Mouse (Mus musculus): ENCODE data around the gene Them4. TPM values are rescaled to one million over a fixed set of nuclear protein-coding genes. Genes with fewer than 3 reads are reported as not detected.
A peak's percentile ranks its signal among the peaks of the same experiment; 100 is the strongest.
"Not testable (repeated sequence)": the region's sequence is repeated elsewhere in the genome, so short reads cannot be mapped to it uniquely, and the experiment has no call there.

Them4 gene
- polyA plus RNA-seq (2015; fragmentation: Nextera tagmentation; extraction: Ambion mirVana) = 3.4 and 3.7 TPM in 2 replicates

DNA sequence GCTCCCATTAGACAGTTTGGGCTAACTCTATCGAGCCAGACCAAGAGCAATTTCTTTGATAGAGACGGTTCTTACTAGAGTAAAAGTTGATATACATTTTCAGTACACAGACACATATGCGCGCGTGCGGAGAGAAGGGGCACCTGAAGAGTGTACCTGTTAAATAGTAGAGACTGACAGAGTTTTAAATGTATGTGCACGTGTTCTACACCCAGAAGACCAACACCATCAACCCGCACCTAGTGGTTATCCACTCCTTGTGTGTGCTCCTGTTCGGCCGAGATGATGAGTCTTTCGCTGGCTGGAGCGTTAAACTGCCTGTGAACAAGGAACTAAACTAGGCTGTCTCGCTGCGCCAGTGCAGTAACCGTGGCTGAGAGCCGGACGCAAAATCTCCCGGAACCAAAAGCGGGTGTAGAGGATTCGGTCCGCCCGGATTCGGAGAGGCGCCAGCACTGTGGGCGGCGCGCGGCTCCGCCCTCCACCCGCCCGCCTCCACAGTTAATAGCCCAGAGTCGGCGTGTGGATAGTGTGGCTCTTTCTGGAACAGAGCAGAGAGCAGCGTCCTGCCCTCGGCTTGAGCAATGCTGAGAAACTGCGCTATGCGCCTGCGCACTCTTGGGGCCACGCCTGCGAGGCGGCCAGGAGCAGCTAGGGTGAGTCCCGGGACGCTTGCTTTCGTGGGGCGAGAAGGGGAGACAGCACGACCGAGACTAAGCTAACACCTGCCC, at the start of gene Them4:
Them4 (plus strand) TSS at position 457 of the 731 bp plus-strand sequence.
- no peaks in the 10 kb centered on the region for H3K36me3 ChIP-seq (replicated peaks)
- peak within 1 kb of the TSS; percentile 78 for H3K4me2 ChIP-seq
- H3K9me3 ChIP-seq (replicated peaks) = no peaks in the 10 kb centered on the region
- peaks cover 11% of the 10 kb centered on the region; the same call in 1 of the 2 replicates for H3K4me1 ChIP-seq (replicated peaks)
- peak; percentile 99 for ATAC-seq (ENCODE audit: insufficient read depth)
- 2% methylated on average over 47 of the region's 47 CpGs for WGBS (ENCODE audit: insufficient replicate concordance)
- peak within 1 kb of the TSS; percentile 77 for H3K27ac ChIP-seq (replicated peaks)
- H3K27me3 ChIP-seq = no peaks in the 10 kb centered on the region
- peak within 1 kb of the TSS; percentile 64 for H3K4me3 ChIP-seq (replicated peaks)
- peak within 1 kb of the TSS; percentile 50 for H3K9ac ChIP-seq

DNA sequence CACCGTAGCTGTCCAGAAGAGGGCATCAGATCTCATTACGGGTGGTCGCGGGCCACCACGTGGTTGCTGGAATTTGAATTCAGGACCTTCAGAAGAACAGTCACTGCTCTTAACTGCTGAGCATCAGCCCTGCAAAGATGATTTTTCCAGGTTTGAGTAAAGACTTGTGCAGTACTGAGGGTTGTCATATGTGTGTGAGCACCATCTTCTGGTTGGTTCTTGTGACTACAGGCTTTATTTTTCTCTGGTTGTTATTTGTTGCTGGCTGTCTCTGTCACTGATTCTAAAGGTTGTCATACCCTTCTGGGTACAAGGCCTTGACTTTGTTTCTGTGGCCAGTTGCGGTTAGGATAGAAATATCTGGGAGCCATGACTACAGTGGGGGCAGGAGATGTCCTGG, 49.3 kb upstream of the Them4 start:
- H3K4me2 ChIP-seq = no peak overlapping the region
- H3K9ac ChIP-seq = no peak overlapping the region
- no peak overlapping the region for H3K4me3 ChIP-seq (replicated peaks)
- no peaks in the 10 kb centered on the region for H3K27me3 ChIP-seq
- ATAC-seq (ENCODE audit: insufficient read depth) = no peak
- H3K4me1 ChIP-seq (replicated peaks) = no peaks in the 10 kb centered on the region
- no peaks in the 10 kb centered on the region for H3K36me3 ChIP-seq (replicated peaks)
- H3K9me3 ChIP-seq (replicated peaks) = no peaks in the 10 kb centered on the region
- H3K27ac ChIP-seq (replicated peaks) = no peak overlapping the region
- WGBS (ENCODE audit: insufficient replicate concordance) = 25% methylated on average over 6 of the region's 6 CpGs

DNA sequence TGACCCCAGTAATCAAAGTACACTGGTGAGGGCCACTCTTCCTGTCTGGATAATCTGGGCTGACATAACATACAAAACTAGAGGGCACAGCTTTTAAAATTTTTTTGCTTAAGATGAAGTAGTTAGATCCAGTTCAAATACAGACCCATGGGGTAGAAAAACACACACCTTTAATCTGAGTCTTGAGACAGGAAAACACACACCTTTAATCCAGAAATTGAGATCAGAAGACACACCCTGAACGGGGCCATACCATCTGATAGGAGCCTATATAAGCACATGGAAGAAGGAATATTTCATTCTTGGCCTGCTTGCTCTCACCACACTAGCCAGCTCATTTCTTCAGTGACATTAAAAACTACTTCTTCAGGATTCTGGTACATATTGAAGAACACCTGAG, 46.2 kb upstream of the Them4 start, which contains the start of gene Gm4778:
Gm4778 (plus strand) TSS at position 301 of the 400 bp plus-strand sequence.
- H3K27ac ChIP-seq (replicated peaks); H3K27me3 ChIP-seq; H3K36me3 ChIP-seq (replicated peaks); H3K4me1 ChIP-seq (replicated peaks); ATAC-seq (ENCODE audit: insufficient read depth); H3K9ac ChIP-seq; H3K4me3 ChIP-seq (replicated peaks); H3K9me3 ChIP-seq (replicated peaks); H3K4me2 ChIP-seq: not testable (repeated sequence)
- WGBS (ENCODE audit: insufficient replicate concordance) = 42% methylated on average over 1 of the region's 1 CpGs

DNA sequence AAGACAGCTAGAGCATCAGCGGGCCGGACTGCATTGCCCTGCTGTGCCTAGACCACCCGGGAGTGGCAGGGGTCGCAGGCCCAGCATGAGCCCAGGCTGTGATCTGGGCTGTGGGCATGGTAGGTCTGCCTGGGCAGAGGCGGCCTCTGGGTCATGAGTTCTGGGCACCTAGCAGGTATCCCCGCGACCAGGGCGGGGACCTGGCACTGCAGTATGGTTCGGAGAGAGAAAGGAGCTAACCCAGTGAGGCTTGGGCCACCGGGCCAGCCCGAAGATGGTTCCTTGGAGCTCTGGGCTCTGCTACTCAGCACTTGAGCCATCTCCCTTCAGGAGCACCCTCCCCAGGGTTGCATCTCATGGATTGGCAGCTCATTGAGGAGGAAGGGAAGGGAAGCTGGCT, 33.9 kb upstream of the Them4 start:
- no peaks in the 10 kb centered on the region for H3K36me3 ChIP-seq (replicated peaks)
- no peak for ATAC-seq (ENCODE audit: insufficient read depth)
- H3K9ac ChIP-seq = no peak overlapping the region
- no peak overlapping the region for H3K4me2 ChIP-seq
- no peak overlapping the region for H3K4me3 ChIP-seq (replicated peaks)
- H3K27ac ChIP-seq (replicated peaks) = no peak overlapping the region
- 77% methylated on average over 11 of the region's 11 CpGs for WGBS (ENCODE audit: insufficient replicate concordance)
- no peaks in the 10 kb centered on the region for H3K27me3 ChIP-seq
- H3K4me1 ChIP-seq (replicated peaks) = no peaks in the 10 kb centered on the region
- H3K9me3 ChIP-seq (replicated peaks) = no peaks in the 10 kb centered on the region

DNA sequence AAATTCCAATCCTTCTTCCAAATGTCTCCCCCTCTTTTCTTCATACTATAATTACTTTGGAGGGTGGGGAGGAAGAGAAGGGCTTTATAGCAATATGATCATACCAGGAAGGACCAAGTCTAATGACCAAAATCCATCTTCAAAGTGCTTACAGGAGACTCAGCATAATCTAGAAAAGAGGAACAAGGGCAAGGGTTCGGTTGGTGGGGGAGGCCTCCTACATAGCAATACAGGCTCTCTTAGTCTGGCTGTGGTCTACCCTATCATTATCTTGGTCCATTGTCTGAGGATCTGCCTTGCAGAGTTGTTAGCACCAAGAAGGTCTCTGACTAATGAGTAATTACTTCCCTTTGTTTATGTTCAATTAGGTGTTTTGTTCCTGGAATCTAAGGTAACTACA, 4.4 kb upstream of the Them4 start:
- Histone ChIP-seq H3K4me3 (replicated peaks) (no peak overlapping the region), H3K27ac (replicated peaks) (no peak overlapping the region), H3K9ac (no peak overlapping the region), H3K4me1 (replicated peaks) (peaks cover 7% of the 10 kb centered on the region; the same call in 1 of the 2 replicates), H3K27me3 (no peaks in the 10 kb centered on the region), H3K36me3 (replicated peaks) (no peaks in the 10 kb centered on the region), H3K4me2 (no peak overlapping the region), H3K9me3 (replicated peaks) (no peaks in the 10 kb centered on the region)
- WGBS (ENCODE audit: insufficient replicate concordance) = 19% methylated on average over 1 of the region's 1 CpGs
- ATAC-seq (ENCODE audit: insufficient read depth) = no peak

DNA sequence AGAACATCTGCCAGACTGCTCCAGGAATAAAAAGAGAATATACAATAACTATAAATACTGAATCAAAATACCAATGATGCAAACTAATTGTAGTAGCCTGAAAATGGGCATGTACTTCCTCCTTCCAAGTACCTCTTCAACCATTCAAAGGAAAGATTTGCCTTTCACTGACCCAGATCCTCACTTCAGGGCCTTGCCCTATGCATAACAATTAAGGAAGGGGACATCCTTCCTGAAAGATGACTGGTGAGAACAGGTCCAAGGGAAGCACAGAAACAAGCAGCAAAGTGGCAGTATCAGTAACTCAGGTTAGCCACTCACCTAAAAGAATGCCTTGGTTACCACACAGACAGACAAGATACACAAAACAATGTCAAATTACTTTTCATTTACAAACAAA, 2.9 kb upstream of the Them4 start:
- no peak for ATAC-seq (ENCODE audit: insufficient read depth)
- no peaks in the 10 kb centered on the region for H3K27me3 ChIP-seq
- H3K4me3 ChIP-seq (replicated peaks) = no peak overlapping the region

DNA sequence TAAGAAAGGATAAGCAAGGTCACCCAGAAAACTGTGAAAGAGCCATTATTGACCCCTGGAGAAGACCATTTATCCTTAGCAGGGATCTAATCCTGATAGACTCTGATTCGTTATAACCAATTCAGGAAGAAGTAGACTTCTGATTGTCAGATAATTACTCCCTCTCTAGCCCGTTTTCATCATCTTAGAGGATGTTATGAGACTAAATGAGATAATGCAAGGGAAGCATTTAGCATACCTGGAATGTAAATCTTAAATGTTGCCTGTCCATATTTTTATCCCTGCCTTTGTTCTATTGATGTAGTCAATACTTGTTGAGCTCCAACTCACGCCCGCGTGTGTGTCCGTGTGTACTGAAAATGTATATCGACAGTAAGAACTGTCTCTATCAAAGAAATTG, 602 bp downstream of the Them4 start:
- peak overlapping the region; percentile 78 for H3K4me2 ChIP-seq
- ATAC-seq (ENCODE audit: insufficient read depth) = no peak
- peaks cover 11% of the 10 kb centered on the region; the same call in 1 of the 2 replicates for H3K4me1 ChIP-seq (replicated peaks)
- H3K27ac ChIP-seq (replicated peaks) = peak overlapping the region; percentile 77
- H3K9ac ChIP-seq = peak overlapping the region; percentile 50
- H3K9me3 ChIP-seq (replicated peaks) = no peaks in the 10 kb centered on the region
- no peaks in the 10 kb centered on the region for H3K27me3 ChIP-seq
- WGBS (ENCODE audit: insufficient replicate concordance) = 46% methylated on average over 7 of the region's 7 CpGs
- no peaks in the 10 kb centered on the region for H3K36me3 ChIP-seq (replicated peaks)
- H3K4me3 ChIP-seq (replicated peaks) = peak overlapping the region; percentile 64

More for the DNA sequence above, 2.9 kb upstream of the Them4 start:
- H3K36me3 ChIP-seq (replicated peaks) = no peaks in the 10 kb centered on the region
- no peak overlapping the region for H3K27ac ChIP-seq (replicated peaks)
- no peaks in the 10 kb centered on the region for H3K9me3 ChIP-seq (replicated peaks)
- no peak overlapping the region for H3K9ac ChIP-seq
- H3K4me2 ChIP-seq = no peak overlapping the region
- H3K4me1 ChIP-seq (replicated peaks) = peaks cover 11% of the 10 kb centered on the region; the same call in 1 of the 2 replicates

DNA sequence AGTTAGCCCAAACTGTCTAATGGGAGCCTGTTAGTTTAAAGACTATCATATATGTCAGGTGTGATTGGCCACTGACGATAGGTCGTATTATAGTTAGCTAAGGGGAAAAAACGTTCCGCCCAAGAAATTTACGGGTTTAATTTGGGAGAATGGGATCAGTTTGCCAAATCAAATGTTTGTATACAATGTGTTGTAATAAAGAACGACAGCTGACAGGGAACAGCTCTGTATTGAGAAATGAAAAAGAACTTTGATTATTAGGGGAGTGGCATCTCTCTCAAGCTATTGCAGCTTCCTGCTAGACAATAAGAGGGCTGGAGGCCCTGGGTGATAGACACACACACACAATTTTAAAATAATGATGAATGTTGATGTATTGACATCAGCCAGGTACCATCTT, 1.0 kb downstream of the Them4 start:
- H3K9me3 ChIP-seq (replicated peaks) = no peaks in the 10 kb centered on the region
- H3K9ac ChIP-seq = no peak overlapping the region
- H3K4me3 ChIP-seq (replicated peaks) = peak overlapping the region; percentile 64
- H3K4me1 ChIP-seq (replicated peaks) = peaks cover 11% of the 10 kb centered on the region; the same call in 1 of the 2 replicates
- no peaks in the 10 kb centered on the region for H3K27me3 ChIP-seq
- WGBS (ENCODE audit: insufficient replicate concordance) = 70% methylated on average over 6 of the region's 6 CpGs
- no peaks in the 10 kb centered on the region for H3K36me3 ChIP-seq (replicated peaks)
- 0 out of 2 replicates have a peak overlapping the region, but pooled peaks have one; percentile 77 for H3K27ac ChIP-seq (replicated peaks)
- H3K4me2 ChIP-seq = peak overlapping the region; percentile 78
- no peak for ATAC-seq (ENCODE audit: insufficient read depth)

DNA sequence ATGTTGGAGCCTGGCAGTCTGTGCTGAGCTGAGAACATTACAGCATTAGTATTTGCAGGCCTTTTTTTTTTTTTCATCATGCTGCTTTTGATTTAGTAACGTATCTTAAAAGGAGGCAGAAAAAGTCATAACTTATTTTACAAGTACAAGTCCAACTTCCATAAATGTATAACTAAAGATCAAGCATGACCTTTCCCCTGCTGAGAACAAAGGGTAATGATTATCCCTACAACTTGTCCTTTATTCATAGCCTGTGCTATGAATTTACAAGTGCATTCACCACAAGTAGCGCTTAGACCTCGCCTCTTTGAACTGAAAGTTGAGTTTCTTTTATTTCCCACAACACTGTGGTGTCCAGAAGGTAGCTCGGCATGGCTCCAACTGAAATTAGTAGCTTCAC, 1.5 kb downstream of the Them4 start:
- Histone ChIP-seq H3K9ac (no peak overlapping the region), H3K9me3 (replicated peaks) (no peaks in the 10 kb centered on the region), H3K4me3 (replicated peaks) (no peak overlapping the region), H3K27me3 (no peaks in the 10 kb centered on the region), H3K36me3 (replicated peaks) (no peaks in the 10 kb centered on the region), H3K4me2 (peak overlapping the region; percentile 78), H3K27ac (replicated peaks) (no peak overlapping the region), H3K4me1 (replicated peaks) (peaks cover 11% of the 10 kb centered on the region; the same call in 1 of the 2 replicates)
- no peak for ATAC-seq (ENCODE audit: insufficient read depth)
- WGBS (ENCODE audit: insufficient replicate concordance) = 62% methylated on average over 4 of the region's 4 CpGs

DNA sequence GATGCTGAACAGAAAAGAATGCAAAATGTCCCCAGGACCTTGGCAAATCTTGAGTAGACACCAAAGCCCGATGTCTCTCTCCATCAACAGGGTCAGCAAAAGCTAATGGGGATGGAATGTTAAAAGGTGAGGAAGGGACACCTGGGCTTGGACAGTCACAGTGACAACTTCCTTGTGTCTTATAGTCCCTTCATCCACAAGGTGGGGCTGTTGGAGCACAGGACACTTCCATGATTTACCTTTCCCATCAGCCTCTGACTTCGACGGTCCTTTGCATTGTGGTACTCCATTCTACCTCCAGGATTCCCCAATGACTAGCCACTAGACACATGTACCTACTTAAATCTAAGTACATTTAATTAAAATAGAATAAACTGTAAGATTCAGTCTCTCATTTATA, 18.8 kb downstream of the Them4 start:
- Histone ChIP-seq H3K4me2 (no peak overlapping the region), H3K4me3 (replicated peaks) (no peak overlapping the region), H3K36me3 (replicated peaks) (no peaks in the 10 kb centered on the region), H3K27ac (replicated peaks) (no peak overlapping the region), H3K9me3 (replicated peaks) (no peaks in the 10 kb centered on the region), H3K4me1 (replicated peaks) (no peaks in the 10 kb centered on the region), H3K27me3 (no peaks in the 10 kb centered on the region), H3K9ac (no peak overlapping the region)
- ATAC-seq (ENCODE audit: insufficient read depth) = no peak
- 57% methylated on average over 3 of the region's 3 CpGs for WGBS (ENCODE audit: insufficient replicate concordance)

DNA sequence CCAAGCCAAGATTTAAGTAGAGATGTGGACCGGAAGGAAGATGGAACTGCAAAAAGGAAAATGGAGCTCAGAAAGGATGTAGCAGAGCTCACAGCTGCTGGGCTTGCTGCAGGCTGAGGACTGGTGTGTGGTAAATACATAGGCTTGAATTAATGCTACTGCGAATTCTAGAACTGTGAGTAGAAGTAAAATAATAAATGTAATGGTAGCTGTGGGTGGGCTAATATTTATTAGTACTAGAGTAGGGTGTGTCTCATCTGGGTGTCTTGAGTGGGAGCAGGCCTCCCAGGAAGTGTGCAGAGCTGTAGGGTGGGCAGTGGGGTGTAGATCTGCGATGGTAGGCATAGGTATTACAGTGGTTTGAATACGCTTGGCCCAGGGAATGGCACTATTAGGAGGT, 24.6 kb downstream of the Them4 start:
- H3K27me3 ChIP-seq = no peaks in the 10 kb centered on the region
- no peak overlapping the region for H3K9ac ChIP-seq
- H3K36me3 ChIP-seq (replicated peaks) = no peaks in the 10 kb centered on the region
- no peak overlapping the region for H3K4me3 ChIP-seq (replicated peaks)
- WGBS (ENCODE audit: insufficient replicate concordance) = 68% methylated on average over 4 of the region's 4 CpGs
- no peak overlapping the region for H3K27ac ChIP-seq (replicated peaks)
- H3K4me1 ChIP-seq (replicated peaks) = no peaks in the 10 kb centered on the region
- H3K9me3 ChIP-seq (replicated peaks) = no peaks in the 10 kb centered on the region
- H3K4me2 ChIP-seq = no peak overlapping the region
- ATAC-seq (ENCODE audit: insufficient read depth) = no peak

DNA sequence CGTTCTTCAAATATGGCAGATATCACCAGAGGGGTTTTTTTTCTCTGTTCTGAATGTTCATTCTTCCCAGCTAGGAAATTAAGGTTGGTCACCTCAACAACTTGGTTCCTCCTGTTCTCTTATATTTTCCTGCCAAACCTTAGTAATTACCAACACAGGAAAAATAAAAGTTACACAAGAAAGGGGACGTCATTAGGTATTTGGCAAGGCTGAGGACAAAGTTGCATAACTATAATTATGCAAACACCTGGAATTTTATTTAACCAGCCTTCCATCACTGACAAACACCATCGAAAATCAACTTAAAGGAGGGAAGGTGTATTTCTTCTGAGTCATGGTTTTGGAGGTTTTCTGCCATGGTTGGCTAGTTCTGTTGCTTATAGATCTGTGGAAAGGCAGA, 28.6 kb downstream of the Them4 start:
- no peaks in the 10 kb centered on the region for H3K36me3 ChIP-seq (replicated peaks)
- 50% methylated on average over 3 of the region's 3 CpGs for WGBS (ENCODE audit: insufficient replicate concordance)
- no peak overlapping the region for H3K9ac ChIP-seq
- H3K4me1 ChIP-seq (replicated peaks) = no peaks in the 10 kb centered on the region
- no peak for ATAC-seq (ENCODE audit: insufficient read depth)
- no peak overlapping the region for H3K27ac ChIP-seq (replicated peaks)
- no peaks in the 10 kb centered on the region for H3K9me3 ChIP-seq (replicated peaks)
- H3K27me3 ChIP-seq = no peaks in the 10 kb centered on the region
- no peak overlapping the region for H3K4me3 ChIP-seq (replicated peaks)
- H3K4me2 ChIP-seq = no peak overlapping the region

All from liver, embryonic 15.5 days (tissue).